Mouse (Mus musculus) brain, embryonic 14.5 days (tissue): Measurements from ENCODE around the gene Cnot10.

Experiments
- CTCF ChIP-seq: fragments of 200-500 bp; IDR thresholded peaks from 2 replicates; pipeline ENCODE4 v1.5.1; 2012; ENCODE audit warnings: inconsistent platforms, mild to moderate bottlenecking, moderate library complexity, borderline replicate concordance; ENCODE audit not compliant: insufficient read depth, insufficient read length; ENCODE audit errors: extremely low read depth
- POLR2A ChIP-seq: fragments of 200-500 bp; IDR thresholded peaks from 2 replicates; pipeline ENCODE4 v1.6.1; 2012; ENCODE audit warnings: mild to moderate bottlenecking, inconsistent platforms, borderline replicate concordance; ENCODE audit not compliant: poor library complexity, insufficient read depth, insufficient read length, severe bottlenecking; ENCODE audit errors: extremely low read depth

GRCm38 (mm10) chr9:114562031-114562918 lies 77.7 kb downstream of the Cnot10 start:
- TF ChIP-seq POLR2A = no peak
- TF ChIP-seq CTCF = no peak
